Mouse (Mus musculus) lung, adult 2 months (tissue): ENCODE measurements around the gene Nuak1.

Experiments used
- CTCF ChIP-seq: fragments of 200-500 bp; IDR thresholded peaks from 2 replicates; pipeline ENCODE4 v1.5.1; 2011; ENCODE audit warnings: mild to moderate bottlenecking, low read length, control low read depth; ENCODE audit not compliant: insufficient read depth
- POLR2A ChIP-seq: fragments of 200-500 bp; IDR thresholded peaks from 2 replicates; pipeline ENCODE4 v1.6.1; 2011; ENCODE audit warnings: low read depth, mild to moderate bottlenecking, control low read depth, low read length, borderline replicate concordance; ENCODE audit errors: extremely low read depth

DNA sequence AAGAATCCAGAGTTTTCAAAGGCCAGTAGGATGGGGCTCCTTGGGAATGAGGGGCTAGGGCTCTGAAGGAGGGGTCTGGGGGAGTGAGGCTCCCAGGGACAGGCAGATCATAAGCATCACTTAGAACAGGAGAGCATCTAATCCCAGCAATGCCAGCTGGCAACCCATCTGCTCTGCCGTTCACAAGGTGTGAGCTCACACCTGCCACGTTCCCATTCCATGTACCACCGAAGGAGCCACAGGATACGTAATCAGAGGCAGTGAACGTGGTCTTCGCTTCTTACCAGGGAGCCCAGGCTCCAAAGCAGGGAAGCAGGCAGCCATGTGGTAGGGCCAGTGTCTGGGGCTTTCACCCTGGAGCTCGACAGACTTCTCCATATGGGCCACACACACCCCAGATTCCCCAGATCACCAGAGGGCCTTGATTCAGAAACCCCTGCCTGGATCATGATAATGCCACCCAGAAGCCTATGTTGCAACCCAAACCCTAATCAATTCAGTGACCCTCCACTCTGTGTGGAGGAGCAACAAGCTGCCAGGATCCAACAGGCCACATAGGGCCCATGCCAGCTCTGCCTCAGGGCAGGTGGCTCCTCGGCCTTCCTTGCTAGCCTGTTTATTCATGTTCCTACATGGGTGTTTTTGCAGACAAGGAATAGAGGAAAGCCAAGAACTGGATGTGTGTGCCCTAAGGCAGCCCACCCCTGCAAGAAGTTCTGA, 25.3 kb downstream of the Nuak1 start:
- TF ChIP-seq POLR2A (no peak), CTCF (no peak)
